Mouse (Mus musculus) right cerebral cortex, postnatal 25 days (tissue): ENCODE results near the gene Klk14.
A peak's percentile ranks its signal among the peaks of the same experiment; 100 is the strongest.
"Not testable (repeated sequence)": the region's sequence is repeated elsewhere in the genome, so short reads cannot be mapped to it uniquely, and the experiment has no call there.

ENCODE experiments used
- DNase-seq: peaks from one replicate; pipeline ENCODE4 v3.0.0; 2022

The Klk14 gene

GRCm38 (mm10) chr7:43690118-43690517, at the start of gene Klk14:
Gene Klk14 (plus strand): TSS chr7:43690418.
- no peak for DNase-seq

GRCm38 (mm10) chr7:43642587-43642986, 47.6 kb upstream of the Klk14 start:
- DNase-seq, result no peak

GRCm38 (mm10) chr7:43643046-43643652, 47.1 kb upstream of the Klk14 start:
- no peak for DNase-seq

GRCm38 (mm10) chr7:43652683-43653082, 37.5 kb upstream of the Klk14 start:
- no peak for DNase-seq

GRCm38 (mm10) chr7:43654519-43654918, 35.7 kb upstream of the Klk14 start:
- DNase-seq, result no peak

- no peak for DNase-seq
These were observed 34.0 kb upstream of the Klk14 start for GRCm38 (mm10) chr7:43656232-43656631.

GRCm38 (mm10) chr7:43660002-43660401, 30.2 kb upstream of the Klk14 start, which contains the start of gene Siglece:
Gene Siglece (minus strand): TSS chr7:43660161.
- DNase-seq, result no peak

GRCm38 (mm10) chr7:43662804-43663203, 27.4 kb upstream of the Klk14 start:
- DNase-seq, result no peak

GRCm38 (mm10) chr7:43667221-43667620, 23.0 kb upstream of the Klk14 start:
- not testable (repeated sequence) for DNase-seq

- DNase-seq, result no peak
These were observed 21.6 kb upstream of the Klk14 start for GRCm38 (mm10) chr7:43668582-43668981.

GRCm38 (mm10) chr7:43671064-43671808, 19.0 kb upstream of the Klk14 start:
- no peak for DNase-seq

- DNase-seq, result peak; percentile 88
These were observed 18.2 kb upstream of the Klk14 start, which contains the start of gene Ctu1 for GRCm38 (mm10) chr7:43671809-43672580. Gene Ctu1 (plus strand): TSS chr7:43672016.

- DNase-seq, result no peak
These were observed 17.5 kb upstream of the Klk14 start for GRCm38 (mm10) chr7:43672581-43673260.

- no peak for DNase-seq
These were observed 15.1 kb upstream of the Klk14 start for GRCm38 (mm10) chr7:43675091-43675490.

GRCm38 (mm10) chr7:43678517-43678916, 11.7 kb upstream of the Klk14 start:
- no peak for DNase-seq

GRCm38 (mm10) chr7:43680960-43681359, 9.3 kb upstream of the Klk14 start:
- peak; percentile 59 for DNase-seq

- DNase-seq, result not testable (repeated sequence)
These were observed 7.7 kb upstream of the Klk14 start for GRCm38 (mm10) chr7:43682511-43682910.

GRCm38 (mm10) chr7:43685088-43685487, 5.1 kb upstream of the Klk14 start:
- DNase-seq, result no peak

GRCm38 (mm10) chr7:43710031-43710430, 19.8 kb downstream of the Klk14 start:
- DNase-seq, result no peak

GRCm38 (mm10) chr7:43712267-43712666, 22.0 kb downstream of the Klk14 start, which contains the start of gene Klk13:
Gene Klk13 (plus strand): TSS chr7:43712567.
- no peak for DNase-seq

GRCm38 (mm10) chr7:43712917-43713316, 22.7 kb downstream of the Klk14 start:
- DNase-seq, result no peak

GRCm38 (mm10) chr7:43713741-43714351, 23.6 kb downstream of the Klk14 start:
- no peak for DNase-seq
